Mouse (Mus musculus) CH12.LX (cell line): Measurements from ENCODE around the gene Cnot4. TPM values are rescaled to one million over a fixed set of nuclear protein-coding genes. Genes with fewer than 3 reads are reported as not detected.

ENCODE experiments used
- DNase-seq: peaks from one replicate; pipeline ENCODE4 v3.0.0-alpha.2; 2013; ENCODE audit errors: extremely low read depth
- H3K27ac ChIP-seq: 2 replicates; pipeline ENCODE4 v1.5.1; 2012; ENCODE audit warnings: low read depth, mild to moderate bottlenecking, control low read depth, moderate library complexity; ENCODE audit not compliant: insufficient read depth
- H3K27me3 ChIP-seq: replicated peaks from 2 replicates; pipeline ENCODE3; 2012; ENCODE audit warnings: inconsistent platforms
- H3K36me3 ChIP-seq, 2 experiments: replicated peaks in 1 of 2; 2 replicates each; pipeline versions ENCODE3 to v1.6.1; 2012; ENCODE audit warnings: inconsistent platforms in 1 of 2, low read length in 1 of 2, mild to moderate bottlenecking in 1 of 2, mixed read lengths in 1 of 2, moderate library complexity in 1 of 2; ENCODE audit not compliant: control insufficient read depth in 1 of 2, insufficient read depth in 1 of 2
- H3K4me1 ChIP-seq, 2 experiments: 2 replicates each; pipeline ENCODE4 v1.6.1; 2012; ENCODE audit warnings: inconsistent platforms in 1 of 2, moderate library complexity in 1 of 2; ENCODE audit not compliant: insufficient read depth in 2 of 2, control insufficient read depth in 1 of 2
- H3K4me2 ChIP-seq: 2 replicates; pipeline ENCODE4 v1.6.1; 2012; ENCODE audit warnings: low read depth, mild to moderate bottlenecking, control low read depth; ENCODE audit not compliant: poor library complexity, insufficient read depth, severe bottlenecking
- H3K4me3 ChIP-seq, 3 experiments: fragments of 150-350 bp in 1 of 3; sonication (generic) in 1 of 3; replicated peaks in 1 of 3; 2 replicates each; pipeline versions ENCODE3 to v1.5.1; 2011 to 2012; ENCODE audit warnings: low read depth in 2 of 3, low read length in 2 of 3, mild to moderate bottlenecking in 2 of 3, moderate library complexity in 2 of 3, control low read depth in 1 of 3, improper control_type of control experiment in 1 of 3, inconsistent platforms in 1 of 3, mixed read lengths in 1 of 3; ENCODE audit not compliant: poor library complexity in 1 of 3
- H3K79me2 ChIP-seq: replicated peaks from 2 replicates; pipeline ENCODE4 v1.6.1; 2012; ENCODE audit warnings: mild to moderate bottlenecking, moderate library complexity; ENCODE audit not compliant: control insufficient read depth, poor library complexity, insufficient read depth, severe bottlenecking; ENCODE audit errors: extremely low read depth
- H3K9ac ChIP-seq: 2 replicates; pipeline ENCODE4 v1.6.1; 2012; ENCODE audit warnings: low read depth, mild to moderate bottlenecking, control low read depth, moderate library complexity; ENCODE audit not compliant: insufficient read depth
- H3K9me3 ChIP-seq: replicated peaks from 2 replicates; pipeline ENCODE3; 2012; ENCODE audit warnings: low read length, inconsistent platforms, mixed read lengths
- BHLHE40 ChIP-seq: IDR thresholded peaks from 2 replicates; pipeline ENCODE4 v1.6.1; 2011; ENCODE audit warnings: mild to moderate bottlenecking, low read depth, low read length, improper control_type of control experiment
- CHD1 ChIP-seq: IDR thresholded peaks from 2 replicates; pipeline ENCODE4 v1.6.1; 2012; ENCODE audit warnings: low read depth, low read length, improper control_type of control experiment, inconsistent platforms
- CHD2 ChIP-seq: IDR thresholded peaks from 2 replicates; pipeline ENCODE4 v1.6.1; 2011; ENCODE audit warnings: low read length, improper control_type of control experiment
- CTCF ChIP-seq, 2 experiments: IDR thresholded peaks in 1 of 2; conservative IDR thresholded peaks in 1 of 2; 2 replicates each; pipeline ENCODE4 v1.5.1; 2011 to 2012; ENCODE audit warnings: low read depth in 2 of 2, low read length in 2 of 2, improper control_type of control experiment in 1 of 2, inconsistent platforms in 1 of 2, mild to moderate bottlenecking in 1 of 2, moderate library complexity in 1 of 2
- E2F4 ChIP-seq: IDR thresholded peaks from 2 replicates; pipeline ENCODE4 v1.6.1; 2011; ENCODE audit warnings: low read depth, low read length, improper control_type of control experiment; ENCODE audit not compliant: insufficient replicate concordance
- ELF1 ChIP-seq: IDR thresholded peaks from 2 replicates; pipeline ENCODE4 v1.6.1; 2014; ENCODE audit warnings: low read depth, mild to moderate bottlenecking, inconsistent platforms, low read length, improper control_type of control experiment
- EP300 ChIP-seq: IDR thresholded peaks from 2 replicates; pipeline ENCODE4 v1.6.1; 2011; ENCODE audit warnings: low read length, improper control_type of control experiment
- ETS1 ChIP-seq: conservative IDR thresholded peaks from 2 replicates; pipeline ENCODE4 v1.6.1; 2012; ENCODE audit warnings: low read depth, mild to moderate bottlenecking, inconsistent platforms, low read length, improper control_type of control experiment, moderate library complexity
- GABPA ChIP-seq: IDR thresholded peaks from 2 replicates; pipeline ENCODE4 v1.6.1; 2012; ENCODE audit warnings: low read depth, low read length, improper control_type of control experiment, inconsistent platforms; ENCODE audit not compliant: insufficient replicate concordance
- HCFC1 ChIP-seq: IDR thresholded peaks from 2 replicates; pipeline ENCODE4 v1.6.1; 2012; ENCODE audit warnings: low read depth, mild to moderate bottlenecking, inconsistent platforms, low read length, improper control_type of control experiment
- IRF4 ChIP-seq: IDR thresholded peaks from 2 replicates; pipeline ENCODE4 v1.6.1; 2014; ENCODE audit warnings: low read depth, mild to moderate bottlenecking, inconsistent platforms, low read length, improper control_type of control experiment
- JUND ChIP-seq: conservative IDR thresholded peaks from 2 replicates; pipeline ENCODE4 v1.6.1; 2011; ENCODE audit warnings: low read depth, low read length, improper control_type of control experiment
- KAT2A ChIP-seq: IDR thresholded peaks from 2 replicates; pipeline ENCODE4 v1.6.1; 2012; ENCODE audit warnings: low read length, improper control_type of control experiment, inconsistent platforms; ENCODE audit not compliant: insufficient replicate concordance
- MAFK ChIP-seq: IDR thresholded peaks from 2 replicates; pipeline ENCODE4 v1.6.1; 2011; ENCODE audit warnings: low read length, improper control_type of control experiment; ENCODE audit not compliant: insufficient replicate concordance
- MAX ChIP-seq: IDR thresholded peaks from 2 replicates; pipeline ENCODE4 v1.6.1; 2011; ENCODE audit warnings: low read length, improper control_type of control experiment
- MEF2A ChIP-seq: IDR thresholded peaks from 2 replicates; pipeline ENCODE4 v1.6.1; 2014; ENCODE audit warnings: low read depth, mild to moderate bottlenecking, inconsistent platforms, low read length, improper control_type of control experiment, borderline replicate concordance
- MXI1 ChIP-seq: IDR thresholded peaks from 2 replicates; pipeline ENCODE4 v1.6.1; 2011; ENCODE audit warnings: mild to moderate bottlenecking, low read depth, low read length, improper control_type of control experiment
- MYC ChIP-seq: IDR thresholded peaks from 2 replicates; pipeline ENCODE4 v1.6.1; 2011; ENCODE audit warnings: low read depth, mild to moderate bottlenecking, improper control_type of control experiment, low read length
- NELFE ChIP-seq: IDR thresholded peaks from 2 replicates; pipeline ENCODE4 v1.6.1; 2011; ENCODE audit warnings: low read depth, low read length, improper control_type of control experiment
- NRF1 ChIP-seq: IDR thresholded peaks from 2 replicates; pipeline ENCODE4 v1.6.1; 2014; ENCODE audit warnings: low read depth, mild to moderate bottlenecking, inconsistent platforms, low read length, improper control_type of control experiment, moderate library complexity
- PAX5 ChIP-seq: IDR thresholded peaks from 2 replicates; pipeline ENCODE4 v1.6.1; 2012; ENCODE audit warnings: low read length, inconsistent platforms, mixed read lengths
- POLR2A ChIP-seq: IDR thresholded peaks from 2 replicates; pipeline ENCODE4 v1.6.1; 2011; ENCODE audit warnings: low read depth, mild to moderate bottlenecking, improper control_type of control experiment, low read length
- POLR2AphosphoS2 ChIP-seq: IDR thresholded peaks from 2 replicates; pipeline ENCODE4 v1.6.1; 2011; ENCODE audit warnings: low read depth, low read length, improper control_type of control experiment
- RCOR1 ChIP-seq: conservative IDR thresholded peaks from 2 replicates; pipeline ENCODE4 v1.6.1; 2012; ENCODE audit warnings: low read depth, mild to moderate bottlenecking, inconsistent platforms, low read length, improper control_type of control experiment
- SIN3A ChIP-seq: IDR thresholded peaks from 2 replicates; pipeline ENCODE4 v1.6.1; 2012; ENCODE audit warnings: low read length, improper control_type of control experiment, inconsistent platforms
- SMC3 ChIP-seq: IDR thresholded peaks from 2 replicates; pipeline ENCODE4 v1.6.1; 2011; ENCODE audit warnings: low read depth, low read length, improper control_type of control experiment
- TBP ChIP-seq: conservative IDR thresholded peaks from 2 replicates; pipeline ENCODE4 v1.6.1; 2011; ENCODE audit warnings: low read depth, low read length, improper control_type of control experiment
- TCF12 ChIP-seq: IDR thresholded peaks from 2 replicates; pipeline ENCODE4 v1.6.1; 2014; ENCODE audit warnings: low read depth, mild to moderate bottlenecking, inconsistent platforms, low read length, improper control_type of control experiment
- USF2 ChIP-seq: conservative IDR thresholded peaks from 2 replicates; pipeline ENCODE4 v1.6.1; 2011; ENCODE audit warnings: low read depth, low read length, improper control_type of control experiment
- ZKSCAN1 ChIP-seq: IDR thresholded peaks from 2 replicates; pipeline ENCODE4 v1.6.1; 2012; ENCODE audit warnings: low read depth, inconsistent platforms, low read length, improper control_type of control experiment, borderline replicate concordance
- ZMIZ1 ChIP-seq: IDR thresholded peaks from 2 replicates; pipeline ENCODE4 v1.6.1; 2012; ENCODE audit warnings: low read depth, mild to moderate bottlenecking, inconsistent platforms, low read length, improper control_type of control experiment
- ZNF384 ChIP-seq: IDR thresholded peaks from 2 replicates; pipeline ENCODE4 v1.6.1; 2012; ENCODE audit warnings: low read depth, low read length, improper control_type of control experiment, inconsistent platforms
- dilution Hi-C: fragments of 300-500 bp; cut with MboI; formaldehyde crosslinking; loops from 2 replicates; pipeline ENCODE4 v1.14.3; 2020; ENCODE audit warnings: low sequenced_read_pairs; ENCODE audit not compliant: extremely low pct_unique_long_range_greater_than_20kb, extremely low pct_ligation_motif_present
- in situ Hi-C: fragments of 300-500 bp; cut with MboI; formaldehyde crosslinking; loops from 3 replicates; pipeline ENCODE4 v1.14.3; 2019; ENCODE audit warnings: low sequenced_read_pairs, low pct_ligation_motif_present, low pct_unique_long_range_greater_than_20kb, mixed read lengths
- polyA plus RNA-seq: library from polyadenylated mRNA; unstranded; fragments of >175 nt; gene quantifications from 2 replicates; pipeline ENCODE4 v1.2.1, GENCODE M21; 2012; ENCODE audit warnings: low read depth; ENCODE audit not compliant: insufficient read length
- total RNA-seq, 2 experiments: library from RNA; depleted of rRNA; stranded (reverse); fragments of 300-350 nt in 1 of 2; fragments of >200 nt in 1 of 2; gene quantifications; 2 replicates each; pipeline ENCODE4 v1.2.3; 2012 to 2014

Cnot4 gene
- total and polyA plus RNA-seq, 3 experiments, result 6.0 to 25.1 (median 8.7) TPM

DNA sequence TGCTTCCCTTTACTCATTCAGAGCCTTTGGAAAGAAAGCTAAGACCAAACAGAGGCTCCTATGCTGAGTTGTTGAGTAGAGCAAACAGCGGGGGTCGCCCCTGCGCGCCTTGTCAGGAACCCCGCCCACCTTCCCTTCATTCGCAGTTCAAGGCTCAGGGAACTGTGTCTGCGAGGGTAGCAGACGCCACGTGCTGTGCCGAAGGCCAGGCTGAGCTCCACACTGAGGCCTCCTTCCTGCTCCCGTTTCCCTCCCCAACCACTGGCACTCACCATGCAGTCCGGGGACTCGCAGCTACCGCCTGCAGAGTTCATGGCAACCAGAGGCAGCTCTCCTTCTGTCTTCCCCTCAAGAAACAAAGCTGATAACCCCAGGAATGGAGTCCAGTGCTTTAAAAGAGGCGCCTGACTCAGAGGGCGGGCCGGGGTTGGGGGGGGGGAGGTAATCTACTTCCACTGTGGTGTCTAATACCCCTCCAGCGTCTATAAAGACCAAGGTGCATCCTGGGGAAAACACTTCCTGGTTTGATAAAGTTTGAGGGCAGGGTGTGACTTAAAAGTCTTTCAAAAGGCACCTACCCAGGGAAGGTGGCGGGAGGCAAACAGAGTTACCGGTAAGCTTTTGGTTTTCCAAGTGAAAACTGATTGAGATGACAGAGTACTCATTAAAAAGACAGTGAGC lies 145.3 kb downstream of the Cnot4 start, which contains the start of gene Slc23a4:
Slc23a4 (minus strand) TSS at position 324 of the 681 bp plus-strand sequence.
- no peak within 1 kb of the TSS for H3K4me2 ChIP-seq
- H3K27ac ChIP-seq, result no peak within 1 kb of the TSS
- DNase-seq, result no peak
- no peak within 1 kb of the TSS for H3K9ac ChIP-seq
- TF ChIP-seq SIN3A (no peak), POLR2A (no peak), MXI1 (no peak), SMC3 (no peak), CHD1 (no peak), TCF12 (no peak), EP300 (no peak), GABPA (no peak), PAX5 (no peak), KAT2A (no peak), ZMIZ1 (no peak), HCFC1 (no peak), MYC (no peak), ZKSCAN1 (no peak), MAX (no peak), ETS1 (no peak), MEF2A (no peak), E2F4 (no peak), ELF1 (no peak), IRF4 (no peak)
- H3K36me3 ChIP-seq, result no peaks in the 10 kb centered on the region
- no peaks in the 10 kb centered on the region for H3K79me2 ChIP-seq
- no peak within 1 kb of the TSS for H3K4me3 ChIP-seq
- in situ Hi-C loops (no loop called here), dilution Hi-C loops (no loop called here)
- H3K27me3 ChIP-seq, result no peaks in the 10 kb centered on the region
- peaks cover 0 to 12% of the 10 kb centered on the region in 2 experiments; a peak in 2 of 4 replicates for H3K4me1 ChIP-seq
- H3K9me3 ChIP-seq, result no peaks in the 10 kb centered on the region

DNA sequence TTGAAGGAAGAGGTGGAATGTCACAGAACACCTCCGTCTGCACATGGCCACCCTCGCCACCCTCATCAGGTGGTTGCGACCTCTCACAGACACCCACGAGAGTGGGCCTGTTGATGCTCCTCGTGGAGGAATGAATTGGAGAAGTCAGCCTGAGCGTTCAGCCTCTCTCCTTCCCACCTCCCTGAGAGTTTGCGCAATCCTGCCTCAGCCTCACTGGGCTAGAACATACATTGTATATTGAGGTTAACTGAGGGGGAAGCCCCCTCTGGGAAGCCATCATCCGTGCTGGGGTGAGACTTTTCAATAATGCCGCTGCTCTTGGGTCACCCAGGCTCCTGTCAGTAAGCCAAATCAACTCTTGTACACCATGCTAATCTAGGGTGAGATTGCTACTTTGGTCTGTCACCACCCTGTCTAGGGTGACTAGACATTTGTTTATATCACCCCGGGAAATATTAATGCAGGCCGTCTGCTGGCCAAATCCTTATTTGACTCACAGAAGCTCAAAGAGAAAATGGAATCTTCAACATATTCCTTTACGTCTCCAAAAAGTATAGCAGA lies 146.4 kb downstream of the Cnot4 start:
- Histone ChIP-seq H3K36me3 (no peaks in the 10 kb centered on the region), H3K4me1 (peaks cover 0 to 12% of the 10 kb centered on the region in 2 experiments; a peak in 2 of 4 replicates), H3K9me3 (no peaks in the 10 kb centered on the region), H3K27me3 (no peaks in the 10 kb centered on the region), H3K27ac (no peak overlapping the region), H3K4me2 (no peak overlapping the region), H3K9ac (no peak overlapping the region), H3K4me3 (no peak overlapping the region), H3K79me2 (no peaks in the 10 kb centered on the region)
- dilution Hi-C loops, result no loop called here
- DNase-seq, result no peak
- TF ChIP-seq ZKSCAN1, result no peak
- no peak for TF ChIP-seq MAFK
- no peak for TF ChIP-seq NRF1
- no peak for TF ChIP-seq KAT2A
- TF ChIP-seq RCOR1, result no peak
- no peak for TF ChIP-seq CHD1
- no peak for TF ChIP-seq GABPA
- no peak for TF ChIP-seq JUND
- TF ChIP-seq MAX, result no peak
- no peak for TF ChIP-seq CHD2
- TF ChIP-seq CTCF (conservative IDR thresholded peaks at IDR 0.05 in 1 of 2, IDR thresholded peaks at IDR 0.05 in 1 of 2; ENCODE audit: low read depth in 2 of 2, low read length in 2 of 2), result no peak
- no peak for TF ChIP-seq USF2
- no peak for TF ChIP-seq ZNF384
- no peak for TF ChIP-seq BHLHE40
- no peak for TF ChIP-seq NELFE
- no peak for TF ChIP-seq TBP
- TF ChIP-seq POLR2AphosphoS2, result no peak
- TF ChIP-seq E2F4, result no peak
- TF ChIP-seq MXI1, result no peak
- in situ Hi-C loops, result no loop called here
